Mouse (Mus musculus) forebrain, embryonic 14.5 days (tissue): ENCODE measurements around the gene Ndufa5. TPM values are rescaled to one million over a fixed set of nuclear protein-coding genes. Genes with fewer than 3 reads are reported as not detected.

Experiments used
- ATAC-seq: fragments of 200-750 bp; cut with Nextera tagmentation; 2 replicates; pipeline ENCODE4 v1.8.0; 2017; ENCODE audit warnings: mild to moderate bottlenecking, moderate library complexity
- DNase-seq: peaks from one replicate; pipeline ENCODE4 v3.0.0-alpha.2; 2015; ENCODE audit warnings: low spot score
- H3K27ac ChIP-seq: fragments of 300-500 bp; sonication (generic); 2 replicates; pipeline ENCODE4 v1.5.1; 2014; ENCODE audit warnings: low read depth, mild to moderate bottlenecking, control low read depth, low read length, moderate library complexity
- H3K27me3 ChIP-seq: fragments of 300-500 bp; sonication (generic); replicated peaks from 2 replicates; pipeline ENCODE4 v1.6.1; 2014; ENCODE audit warnings: low read length, control low read depth, mixed read lengths; ENCODE audit not compliant: control insufficient read depth, insufficient read depth
- H3K36me3 ChIP-seq: fragments of 300-500 bp; sonication (generic); 2 replicates; pipeline ENCODE4 v1.6.1; 2014; ENCODE audit warnings: low read length, control low read depth; ENCODE audit not compliant: control insufficient read depth, insufficient read depth
- H3K4me1 ChIP-seq: fragments of 300-500 bp; sonication (generic); 2 replicates; pipeline ENCODE4 v1.6.1; 2014; ENCODE audit warnings: antibody characterized with exemption, low read length, control low read depth; ENCODE audit not compliant: control insufficient read depth, insufficient read depth
- H3K4me2 ChIP-seq: fragments of 300-500 bp; sonication (generic); 2 replicates; pipeline ENCODE4 v1.6.1; 2014; ENCODE audit warnings: mild to moderate bottlenecking, control low read depth, low read length
- H3K4me3 ChIP-seq: fragments of 300-500 bp; sonication (generic); 2 replicates; pipeline ENCODE4 v1.5.1; 2014; ENCODE audit warnings: low read depth, low read length, control low read depth
- H3K9ac ChIP-seq: fragments of 300-500 bp; sonication (generic); 2 replicates; pipeline ENCODE4 v1.6.1; 2014; ENCODE audit warnings: mild to moderate bottlenecking, low read length, control low read depth, moderate library complexity
- H3K9me3 ChIP-seq: fragments of 300-500 bp; sonication (generic); replicated peaks from 2 replicates; pipeline ENCODE4 v1.6.1; 2016; ENCODE audit warnings: low read length, control low read depth, mixed read lengths; ENCODE audit not compliant: control insufficient read depth
- WGBS: fragments of 180-500 bp; shearing (Covaris S2); extraction: QIAGEN DNeasy Blood & Tissue Kit; methylation state at CpG from one replicate; pipeline ENCODE4 v1.1.7; 2014; 5-methylcytosine and 5-hydroxymethylcytosine counted together
- polyA plus RNA-seq: library from polyadenylated mRNA; unstranded; fragments of >200 nt; fragmentation: Nextera tagmentation; extraction: Ambion mirVana; gene quantifications from 2 replicates; pipeline ENCODE4 v1.2.1, GENCODE M21; 2014

Gene Ndufa5
- polyA plus RNA-seq, result 308 and 346 TPM in 2 replicates

DNA sequence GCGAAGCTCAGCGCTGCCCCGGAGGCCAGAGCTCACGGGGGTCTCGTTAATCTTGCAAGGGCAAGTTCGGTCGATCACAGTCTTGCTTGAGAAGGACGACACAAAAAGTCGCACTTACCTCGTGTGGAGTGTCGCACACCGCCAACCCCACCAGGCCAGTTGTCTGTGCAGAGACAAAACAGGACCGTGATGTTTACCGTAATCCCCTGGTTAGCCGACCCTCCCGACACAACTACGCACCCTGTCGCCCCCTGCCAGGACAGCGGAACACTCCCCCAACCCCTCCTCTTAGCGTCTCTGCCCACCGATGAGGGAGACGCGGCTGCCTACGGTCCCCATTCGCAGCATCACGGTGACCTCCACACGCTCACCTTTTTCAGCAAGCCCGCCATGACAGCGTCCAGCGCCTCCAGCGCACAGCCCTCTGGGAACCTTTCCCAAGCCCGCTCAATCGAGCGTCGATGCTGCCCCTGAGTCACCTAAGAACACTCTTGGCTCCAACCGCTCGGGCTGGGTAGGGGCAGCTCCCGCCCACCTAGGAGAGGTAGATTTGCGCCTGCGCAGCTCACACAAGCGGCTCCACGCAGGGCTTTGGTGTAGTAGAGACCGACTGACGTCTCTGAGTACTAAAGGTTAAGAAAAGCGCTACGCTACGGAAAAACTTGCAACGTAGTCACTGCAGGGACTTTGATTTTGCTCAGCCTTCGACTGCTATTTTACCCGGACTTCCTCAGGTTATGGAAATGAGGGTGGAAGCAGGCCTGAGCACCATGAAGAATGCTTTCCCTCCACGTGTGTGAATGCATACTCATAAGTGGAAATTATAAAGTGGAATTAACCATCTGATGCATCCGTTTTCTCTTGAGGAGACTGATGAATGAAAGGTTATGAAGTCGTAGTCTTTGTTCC, at the start of gene Ndufa5:
TSS of gene Ndufa5 (minus strand) at position 859 of the 909 bp plus-strand sequence.
- H3K9ac ChIP-seq, result peak within 1 kb of the TSS; percentile 77
- no peaks in the 10 kb centered on the region for H3K27me3 ChIP-seq
- ATAC-seq (peak; percentile 97), DNase-seq (peak; percentile 99)
- no peak within 1 kb of the TSS for H3K27ac ChIP-seq
- under 1% methylated on average over 53 of the region's 53 CpGs for WGBS
- H3K36me3 ChIP-seq, result peaks cover 10% of the 10 kb centered on the region; the same call in 1 of the 2 replicates
- no peaks in the 10 kb centered on the region for H3K9me3 ChIP-seq
- H3K4me2 ChIP-seq, result peak within 1 kb of the TSS; percentile 63
- H3K4me3 ChIP-seq, result peak within 1 kb of the TSS; percentile 77
- peaks cover 4% of the 10 kb centered on the region; the same call in 1 of the 2 replicates for H3K4me1 ChIP-seq

- H3K4me1 ChIP-seq, result no peaks in the 10 kb centered on the region
- no peaks in the 10 kb centered on the region; the same call in 1 of the 2 replicates for H3K9me3 ChIP-seq
- DNase-seq, result no peak
- H3K4me2 ChIP-seq, result no peak overlapping the region
- no peak overlapping the region for H3K27ac ChIP-seq
- no peaks in the 10 kb centered on the region for H3K27me3 ChIP-seq
- H3K4me3 ChIP-seq, result no peak overlapping the region
- H3K36me3 ChIP-seq, result no peaks in the 10 kb centered on the region
- no peak for ATAC-seq
- H3K9ac ChIP-seq, result no peak overlapping the region
Measured at GRCm38 (mm10) chr6:24573319-24573718, 45.5 kb upstream of the Ndufa5 start.

DNA sequence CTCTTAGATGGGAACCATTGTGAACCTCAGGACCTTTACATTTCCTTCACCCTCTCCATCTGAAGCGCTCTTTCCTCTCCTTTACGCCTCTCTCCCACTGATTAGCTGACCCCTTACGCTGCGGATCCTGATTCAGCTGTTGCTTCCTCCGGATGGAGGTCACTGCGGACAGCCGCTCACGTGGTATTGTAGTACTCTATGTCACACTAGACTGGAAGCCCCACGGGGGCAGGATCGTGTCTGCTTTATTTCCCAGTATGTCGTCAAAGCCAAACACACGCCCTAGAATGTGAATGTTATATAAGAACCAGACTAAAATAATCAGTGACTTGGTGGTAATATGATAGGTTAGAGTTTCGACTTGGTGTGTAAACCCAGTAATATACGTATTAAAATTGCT, 44.6 kb upstream of the Ndufa5 start:
- Histone ChIP-seq H3K4me2 (no peak overlapping the region), H3K36me3 (no peaks in the 10 kb centered on the region), H3K27me3 (no peaks in the 10 kb centered on the region), H3K9me3 (no peaks in the 10 kb centered on the region; the same call in 1 of the 2 replicates), H3K9ac (no peak overlapping the region), H3K4me1 (no peaks in the 10 kb centered on the region), H3K4me3 (no peak overlapping the region), H3K27ac (no peak overlapping the region)
- ATAC-seq (no peak), DNase-seq (no peak)
- WGBS, result 92% methylated on average over 14 of the region's 14 CpGs

GRCm38 (mm10) chr6:24571126-24571525, 43.3 kb upstream of the Ndufa5 start:
- no peak for DNase-seq
- ATAC-seq, result no peak
- H3K27me3 ChIP-seq, result no peaks in the 10 kb centered on the region
- no peaks in the 10 kb centered on the region; the same call in 1 of the 2 replicates for H3K9me3 ChIP-seq
- H3K4me2 ChIP-seq, result no peak overlapping the region
- no peak overlapping the region for H3K4me3 ChIP-seq
- no peaks in the 10 kb centered on the region for H3K36me3 ChIP-seq
- WGBS, result 88% methylated on average over 6 of the region's 6 CpGs
- no peaks in the 10 kb centered on the region for H3K4me1 ChIP-seq
- no peak overlapping the region for H3K27ac ChIP-seq
- H3K9ac ChIP-seq, result no peak overlapping the region

GRCm38 (mm10) chr6:24570278-24570677, 42.5 kb upstream of the Ndufa5 start:
- Histone ChIP-seq H3K36me3 (no peaks in the 10 kb centered on the region), H3K27me3 (no peaks in the 10 kb centered on the region), H3K9me3 (no peaks in the 10 kb centered on the region; the same call in 1 of the 2 replicates), H3K4me1 (no peaks in the 10 kb centered on the region), H3K9ac (no peak overlapping the region), H3K4me2 (no peak overlapping the region), H3K4me3 (no peak overlapping the region), H3K27ac (no peak overlapping the region)
- DNase-seq (no peak), ATAC-seq (no peak)
- WGBS, result 81% methylated on average over 11 of the region's 11 CpGs

- H3K4me2 ChIP-seq, result no peak overlapping the region
- H3K4me1 ChIP-seq, result no peaks in the 10 kb centered on the region
- no peak for DNase-seq
- no peaks in the 10 kb centered on the region for H3K36me3 ChIP-seq
- no peak overlapping the region for H3K4me3 ChIP-seq
- no peaks in the 10 kb centered on the region; the same call in 1 of the 2 replicates for H3K9me3 ChIP-seq
- no peak overlapping the region for H3K9ac ChIP-seq
- no peaks in the 10 kb centered on the region for H3K27me3 ChIP-seq
- no peak for ATAC-seq
- 76% methylated on average over 1 of the region's 1 CpGs for WGBS
- H3K27ac ChIP-seq, result no peak overlapping the region
Measured at GRCm38 (mm10) chr6:24569711-24570110, 41.9 kb upstream of the Ndufa5 start.

DNA sequence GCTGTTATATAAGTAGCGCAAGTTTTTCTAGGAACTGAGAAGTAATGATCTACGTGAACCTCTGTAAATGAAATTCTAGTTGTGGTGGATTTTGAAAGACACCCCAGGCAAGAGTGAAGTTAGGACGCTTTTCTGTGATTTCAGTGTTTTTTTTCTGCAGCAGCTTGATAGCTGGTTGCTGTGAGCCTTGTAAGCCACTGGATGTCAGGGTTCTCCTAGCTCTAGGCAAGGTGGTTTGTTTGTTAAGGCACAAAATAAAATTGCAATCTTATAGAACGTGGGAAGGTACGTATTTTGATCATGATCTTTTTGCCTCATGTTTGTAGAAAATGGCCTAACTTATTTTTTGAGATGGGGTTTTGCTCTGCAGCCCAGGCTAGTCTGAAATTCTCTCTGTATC, 41.1 kb upstream of the Ndufa5 start:
- DNase-seq (no peak), ATAC-seq (no peak)
- Histone ChIP-seq H3K4me3 (no peak overlapping the region), H3K9ac (no peak overlapping the region), H3K4me1 (no peaks in the 10 kb centered on the region), H3K4me2 (no peak overlapping the region), H3K36me3 (no peaks in the 10 kb centered on the region), H3K9me3 (no peaks in the 10 kb centered on the region), H3K27me3 (no peaks in the 10 kb centered on the region), H3K27ac (no peak overlapping the region)
- 85% methylated on average over 5 of the region's 5 CpGs for WGBS

GRCm38 (mm10) chr6:24564886-24565285, 37.1 kb upstream of the Ndufa5 start:
- Histone ChIP-seq H3K4me2 (no peak overlapping the region), H3K4me1 (no peaks in the 10 kb centered on the region), H3K27me3 (no peaks in the 10 kb centered on the region), H3K4me3 (no peak overlapping the region), H3K9ac (no peak overlapping the region), H3K9me3 (no peaks in the 10 kb centered on the region), H3K27ac (no peak overlapping the region), H3K36me3 (no peaks in the 10 kb centered on the region)
- no peak for ATAC-seq
- no peak for DNase-seq
- 86% methylated on average over 1 of the region's 1 CpGs for WGBS

GRCm38 (mm10) chr6:24564081-24564480, 36.3 kb upstream of the Ndufa5 start:
- Histone ChIP-seq H3K4me3 (no peak overlapping the region), H3K36me3 (no peaks in the 10 kb centered on the region), H3K4me2 (no peak overlapping the region), H3K27ac (no peak overlapping the region), H3K9ac (no peak overlapping the region), H3K27me3 (no peaks in the 10 kb centered on the region), H3K9me3 (no peaks in the 10 kb centered on the region), H3K4me1 (no peaks in the 10 kb centered on the region)
- ATAC-seq (no peak), DNase-seq (no peak)
- WGBS, result 75% methylated on average over 9 of the region's 9 CpGs
